Mouse (Mus musculus) hindbrain, embryonic 15.5 days (tissue): ENCODE results near the gene Epn3. TPM values are rescaled to one million over a fixed set of nuclear protein-coding genes. Genes with fewer than 3 reads are reported as not detected.
A peak's percentile ranks its signal among the peaks of the same experiment; 100 is the strongest.

Experiments used
- ATAC-seq: fragments of 200-750 bp; cut with Nextera tagmentation; 2 replicates; pipeline ENCODE4 v1.8.0; 2017; ENCODE audit warnings: low read depth, moderate number of reproducible peaks, moderate TSS enrichment; ENCODE audit not compliant: low FRiP score
- H3K27ac ChIP-seq: fragments of 300-500 bp; sonication (generic); replicated peaks from 2 replicates; pipeline ENCODE4 v1.5.1; 2015; ENCODE audit warnings: mild to moderate bottlenecking, inconsistent platforms
- H3K27me3 ChIP-seq: fragments of 300-500 bp; sonication (generic); 2 replicates; pipeline ENCODE4 v1.6.1; 2015; ENCODE audit warnings: control low read depth, inconsistent platforms
- H3K36me3 ChIP-seq: fragments of 300-500 bp; sonication (generic); 2 replicates; pipeline ENCODE4 v1.6.1; 2015; ENCODE audit warnings: control low read depth, inconsistent platforms
- H3K4me1 ChIP-seq: fragments of 300-500 bp; sonication (generic); replicated peaks from 2 replicates; pipeline ENCODE4 v1.6.1; 2015; ENCODE audit warnings: control low read depth, inconsistent platforms
- H3K4me2 ChIP-seq: fragments of 300-500 bp; sonication (generic); 2 replicates; pipeline ENCODE4 v1.6.1; 2015; ENCODE audit warnings: moderate library complexity, mild to moderate bottlenecking, inconsistent platforms
- H3K4me3 ChIP-seq: fragments of 300-500 bp; sonication (generic); 2 replicates; pipeline ENCODE4 v1.5.1; 2015; ENCODE audit warnings: mild to moderate bottlenecking, inconsistent platforms
- H3K9ac ChIP-seq: fragments of 300-500 bp; sonication (generic); 2 replicates; pipeline ENCODE4 v1.6.1; 2015; ENCODE audit warnings: inconsistent platforms
- H3K9me3 ChIP-seq: fragments of 300-500 bp; sonication (generic); 2 replicates; pipeline ENCODE4 v1.6.1; 2016; ENCODE audit warnings: control low read depth, inconsistent platforms
- WGBS: fragments of 180-500 bp; shearing (Covaris S2); methylation state at CpG from one replicate; pipeline ENCODE4 v1.1.7; 2015; 5-methylcytosine and 5-hydroxymethylcytosine counted together
- polyA plus RNA-seq: library from polyadenylated mRNA; unstranded; fragments of >200 nt; fragmentation: Nextera tagmentation; extraction: Ambion mirVana; gene quantifications from 2 replicates; pipeline ENCODE4 v1.2.1, GENCODE M21; 2015

Epn3 gene
- polyA plus RNA-seq: 1.0 and 2.5 TPM in 2 replicates

DNA sequence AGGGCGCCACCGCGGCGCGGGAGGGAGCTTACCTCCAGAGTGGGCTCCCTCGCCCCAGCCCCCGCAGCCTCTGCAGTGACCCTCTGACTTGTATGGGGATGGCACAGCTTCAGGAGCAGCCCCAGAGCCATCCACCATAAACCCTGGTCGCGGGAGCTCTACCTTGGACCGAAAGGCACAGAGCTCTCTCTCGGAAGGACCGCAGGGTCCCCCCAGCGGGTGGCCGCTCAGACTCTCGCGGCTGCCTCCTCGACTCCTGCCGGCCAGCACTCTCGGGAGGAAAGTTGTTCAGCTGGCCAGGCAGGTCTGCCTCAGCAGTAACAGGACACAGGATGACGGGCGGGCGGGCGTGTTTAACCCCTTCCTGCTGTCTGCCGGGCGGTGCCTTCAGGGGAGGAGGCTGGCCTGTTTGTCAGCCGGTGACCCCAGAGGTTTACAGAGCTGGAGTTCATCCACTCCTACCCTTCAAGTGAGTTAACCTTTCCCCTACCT lies at the start of gene Epn3:
TSS of gene Epn3 (minus strand) at position 314 of the 492 bp plus-strand sequence.
- Histone ChIP-seq H3K4me3 (peak within 1 kb of the TSS; percentile 29), H3K9me3 (no peaks in the 10 kb centered on the region), H3K9ac (no peak within 1 kb of the TSS), H3K4me1 (peaks cover 24% of the 10 kb centered on the region), H3K27me3 (peaks cover 7% of the 10 kb centered on the region; the same call in 1 of the 2 replicates), H3K4me2 (peak within 1 kb of the TSS; percentile 57), H3K36me3 (no peaks in the 10 kb centered on the region), H3K27ac (no peak within 1 kb of the TSS)
- ATAC-seq: 0 out of 2 replicates have a peak, but pooled peaks have one; percentile 10
- under 1% methylated on average over 26 of the region's 26 CpGs for WGBS

DNA sequence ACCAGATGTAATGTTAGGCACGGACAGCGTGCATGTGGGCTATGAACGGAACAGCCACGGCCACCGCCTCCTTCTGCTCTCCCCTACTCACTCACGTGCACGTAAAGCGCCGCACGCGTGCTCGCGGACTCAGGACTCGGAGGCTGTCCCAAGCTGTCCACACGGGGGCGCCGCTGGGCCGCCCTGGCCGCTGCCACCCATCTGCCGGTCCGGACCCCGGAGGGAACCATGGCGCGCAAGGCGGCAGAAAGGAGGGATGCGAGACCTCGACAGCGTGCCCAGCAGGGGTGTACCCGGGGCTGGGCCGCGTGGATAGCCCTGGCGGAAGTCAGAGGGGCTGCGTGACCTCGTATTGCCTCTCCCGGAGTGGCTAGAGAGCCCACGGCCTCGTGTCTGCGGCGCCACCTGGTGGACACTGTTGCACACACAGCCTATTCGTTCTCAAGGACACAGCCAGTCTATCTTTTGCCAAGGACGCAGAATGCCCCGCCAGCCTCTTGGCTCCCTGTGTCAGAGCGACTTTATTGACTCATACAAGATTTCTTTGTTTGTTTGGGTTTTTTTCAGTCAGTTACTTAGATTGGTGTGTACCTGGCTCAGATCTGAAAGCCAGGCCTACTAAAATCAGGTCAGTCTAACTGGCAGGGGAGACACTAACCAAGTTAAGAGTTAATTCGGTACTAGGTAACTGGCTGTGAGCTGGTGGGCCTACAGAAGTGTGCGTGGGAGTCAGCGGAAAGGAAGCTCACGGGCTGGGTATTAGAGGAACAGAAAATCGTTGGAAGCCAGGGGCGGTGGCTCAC lies 49.3 kb upstream of the Epn3 start, which contains the start of gene Rsad1:
TSS of gene Rsad1 (minus strand) at position 368 of the 803 bp plus-strand sequence.
- H3K27ac ChIP-seq: peak within 1 kb of the TSS; percentile 90
- WGBS: 5% methylated on average over 49 of the region's 49 CpGs

GRCm38 (mm10) chr11:94548041-94548784 lies 48.4 kb upstream of the Epn3 start:
- WGBS: 11% methylated on average over 24 of the region's 24 CpGs
- H3K4me2 ChIP-seq: peak overlapping the region; percentile 94
- H3K27ac ChIP-seq: peak overlapping the region; percentile 90
- H3K4me3 ChIP-seq: peak overlapping the region; percentile 70
- ATAC-seq: peak; percentile 57
- peaks cover 21% of the 10 kb centered on the region for H3K4me1 ChIP-seq
- H3K9ac ChIP-seq: peak overlapping the region; percentile 65
- H3K27me3 ChIP-seq: no peaks in the 10 kb centered on the region
- H3K9me3 ChIP-seq: no peaks in the 10 kb centered on the region
- no peaks in the 10 kb centered on the region for H3K36me3 ChIP-seq

More for the DNA sequence above, 49.3 kb upstream of the Epn3 start, which contains the start of gene Rsad1:
- Histone ChIP-seq H3K27me3 (no peaks in the 10 kb centered on the region), H3K36me3 (no peaks in the 10 kb centered on the region), H3K4me3 (peak within 1 kb of the TSS; percentile 70), H3K4me2 (peak within 1 kb of the TSS; percentile 94), H3K4me1 (peaks cover 16% of the 10 kb centered on the region), H3K9me3 (no peaks in the 10 kb centered on the region), H3K9ac (peak within 1 kb of the TSS; percentile 65)
- peak; percentile 90 for ATAC-seq

GRCm38 (mm10) chr11:94547271-94547670 lies 47.5 kb upstream of the Epn3 start:
- Histone ChIP-seq H3K9ac (no peak overlapping the region), H3K4me2 (no peak overlapping the region), H3K4me1 (peaks cover 21% of the 10 kb centered on the region), H3K4me3 (no peak overlapping the region), H3K27me3 (no peaks in the 10 kb centered on the region), H3K36me3 (no peaks in the 10 kb centered on the region), H3K27ac (no peak overlapping the region), H3K9me3 (no peaks in the 10 kb centered on the region)
- WGBS: 98% methylated on average over 6 of the region's 6 CpGs
- ATAC-seq: no peak

DNA sequence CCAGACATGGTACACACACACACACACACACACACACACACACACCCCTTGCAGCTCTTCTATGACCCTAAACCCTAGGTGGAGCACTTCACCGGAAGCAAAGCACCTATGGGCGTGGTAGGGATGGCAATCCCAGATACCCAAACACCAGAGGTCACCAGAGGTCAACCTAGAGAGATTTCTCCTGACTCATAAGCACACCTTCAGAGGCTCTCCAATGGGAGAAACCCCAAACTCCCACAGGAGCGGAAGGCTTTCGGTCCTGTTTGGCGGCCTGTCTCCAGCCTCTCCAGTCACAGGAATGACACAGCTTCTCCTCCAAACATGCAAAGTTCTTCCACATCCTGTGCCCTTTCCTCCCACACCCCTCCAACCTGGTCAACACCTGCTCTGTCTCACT lies 46.6 kb upstream of the Epn3 start:
- Histone ChIP-seq H3K4me3 (no peak overlapping the region), H3K27ac (no peak overlapping the region), H3K9me3 (no peaks in the 10 kb centered on the region), H3K36me3 (no peaks in the 10 kb centered on the region), H3K27me3 (no peaks in the 10 kb centered on the region), H3K4me1 (peaks cover 21% of the 10 kb centered on the region), H3K9ac (no peak overlapping the region), H3K4me2 (no peak overlapping the region)
- WGBS: 96% methylated on average over 5 of the region's 5 CpGs
- no peak for ATAC-seq

- H3K9ac ChIP-seq: peak overlapping the region; percentile 14; the same call in 1 of the 2 replicates
- H3K27me3 ChIP-seq: no peaks in the 10 kb centered on the region
- WGBS: 49% methylated on average over 18 of the region's 18 CpGs
- H3K4me1 ChIP-seq: peaks cover 18% of the 10 kb centered on the region
- H3K9me3 ChIP-seq: no peaks in the 10 kb centered on the region
- no peak overlapping the region for H3K4me3 ChIP-seq
- H3K36me3 ChIP-seq: 0 out of 2 replicates have a peak, but pooled peaks cover 4% of the 10 kb centered on the region
- ATAC-seq: no peak
- H3K4me2 ChIP-seq: peak overlapping the region; percentile 29
- H3K27ac ChIP-seq: no peak overlapping the region
Measured at GRCm38 (mm10) chr11:94544422-94544821, 44.6 kb upstream of the Epn3 start.

- Histone ChIP-seq H3K4me3 (no peak overlapping the region), H3K9ac (no peak overlapping the region), H3K27me3 (no peaks in the 10 kb centered on the region), H3K4me1 (peaks cover 16% of the 10 kb centered on the region), H3K36me3 (0 out of 2 replicates have a peak, but pooled peaks cover 7% of the 10 kb centered on the region), H3K9me3 (no peaks in the 10 kb centered on the region), H3K27ac (no peak overlapping the region), H3K4me2 (peak overlapping the region; percentile 29; the same call in 1 of the 2 replicates)
- ATAC-seq: no peak
- 31% methylated on average over 9 of the region's 9 CpGs for WGBS
Measured at GRCm38 (mm10) chr11:94543932-94544331, 44.2 kb upstream of the Epn3 start.

DNA sequence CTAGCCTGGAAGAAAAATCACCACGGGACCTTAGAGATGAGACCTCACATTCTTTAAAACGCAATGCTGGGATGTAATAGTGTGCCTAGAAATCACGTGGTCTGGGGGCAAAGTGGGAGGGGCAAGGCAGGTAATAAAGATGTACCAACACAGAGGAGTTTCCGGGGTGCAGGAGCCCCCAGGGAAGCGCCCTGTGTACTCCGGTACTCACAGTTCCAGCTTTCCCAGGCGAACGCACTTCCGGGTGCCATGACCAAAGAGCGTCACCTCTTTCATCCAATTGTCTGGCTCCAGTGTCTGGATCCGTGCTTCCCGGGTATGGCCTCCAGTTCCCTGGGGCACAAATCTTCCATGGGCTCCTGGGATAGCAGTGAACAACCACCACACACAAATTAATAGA lies 43.6 kb upstream of the Epn3 start:
- 84% methylated on average over 12 of the region's 12 CpGs for WGBS
- H3K9me3 ChIP-seq: no peaks in the 10 kb centered on the region
- H3K27ac ChIP-seq: no peak overlapping the region
- no peaks in the 10 kb centered on the region for H3K27me3 ChIP-seq
- 0 out of 2 replicates have a peak, but pooled peaks cover 7% of the 10 kb centered on the region for H3K36me3 ChIP-seq
- no peak for ATAC-seq
- H3K9ac ChIP-seq: no peak overlapping the region
- H3K4me1 ChIP-seq: peaks cover 13% of the 10 kb centered on the region
- H3K4me2 ChIP-seq: no peak overlapping the region
- no peak overlapping the region for H3K4me3 ChIP-seq

DNA sequence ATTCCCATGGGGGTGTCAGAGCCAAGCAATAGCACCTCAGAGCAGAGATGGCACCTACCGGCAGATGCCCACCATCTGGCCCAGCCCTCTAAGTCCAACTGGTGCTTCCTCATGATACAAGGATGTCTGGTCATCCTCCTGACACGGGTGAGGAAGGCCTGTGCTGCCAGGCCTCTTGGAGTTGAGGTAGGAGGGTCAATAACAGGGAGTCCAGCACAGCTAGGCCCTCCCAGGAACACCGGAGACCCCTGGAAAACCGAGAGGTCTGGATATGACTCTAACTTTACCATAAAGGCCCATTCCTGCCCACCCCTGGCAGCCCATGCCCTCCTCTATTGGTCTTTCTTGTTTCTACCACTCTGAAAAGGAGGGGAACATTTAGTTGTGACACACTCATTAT lies 42.6 kb upstream of the Epn3 start:
- WGBS: 89% methylated on average over 4 of the region's 4 CpGs
- ATAC-seq: no peak
- Histone ChIP-seq H3K27ac (no peak overlapping the region), H3K4me2 (no peak overlapping the region), H3K36me3 (0 out of 2 replicates have a peak, but pooled peaks cover 7% of the 10 kb centered on the region), H3K27me3 (no peaks in the 10 kb centered on the region), H3K4me1 (0 out of 2 replicates have a peak, but pooled peaks cover 8% of the 10 kb centered on the region), H3K9me3 (no peaks in the 10 kb centered on the region), H3K9ac (no peak overlapping the region), H3K4me3 (no peak overlapping the region)

DNA sequence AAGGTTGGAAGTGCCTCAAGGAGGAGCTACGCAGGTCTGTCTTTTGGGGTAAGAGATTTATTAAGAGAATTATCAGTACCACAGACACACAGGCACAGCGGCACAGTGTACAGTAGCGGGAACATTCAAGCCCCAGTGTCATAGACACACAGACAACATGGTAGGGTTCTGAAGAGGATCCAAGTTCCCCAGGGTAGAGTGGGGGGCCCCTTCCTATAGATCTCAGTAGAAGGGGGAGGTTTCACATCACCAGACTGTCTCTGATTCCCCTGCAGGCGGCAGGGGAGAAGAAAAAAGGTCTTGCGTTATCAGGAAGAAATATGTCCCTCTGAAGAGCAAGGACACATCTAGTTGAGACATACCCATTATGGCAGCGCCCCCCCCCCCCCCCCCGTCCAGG lies 40.0 kb upstream of the Epn3 start:
- no peaks in the 10 kb centered on the region for H3K9me3 ChIP-seq
- WGBS: 80% methylated on average over 7 of the region's 7 CpGs
- no peak overlapping the region for H3K4me3 ChIP-seq
- 0 out of 2 replicates have a peak, but pooled peaks cover 7% of the 10 kb centered on the region for H3K36me3 ChIP-seq
- no peak for ATAC-seq
- H3K27me3 ChIP-seq: no peaks in the 10 kb centered on the region
- no peak overlapping the region for H3K4me2 ChIP-seq
- 0 out of 2 replicates have a peak, but pooled peaks cover 8% of the 10 kb centered on the region for H3K4me1 ChIP-seq
- H3K27ac ChIP-seq: no peak overlapping the region
- H3K9ac ChIP-seq: no peak overlapping the region

DNA sequence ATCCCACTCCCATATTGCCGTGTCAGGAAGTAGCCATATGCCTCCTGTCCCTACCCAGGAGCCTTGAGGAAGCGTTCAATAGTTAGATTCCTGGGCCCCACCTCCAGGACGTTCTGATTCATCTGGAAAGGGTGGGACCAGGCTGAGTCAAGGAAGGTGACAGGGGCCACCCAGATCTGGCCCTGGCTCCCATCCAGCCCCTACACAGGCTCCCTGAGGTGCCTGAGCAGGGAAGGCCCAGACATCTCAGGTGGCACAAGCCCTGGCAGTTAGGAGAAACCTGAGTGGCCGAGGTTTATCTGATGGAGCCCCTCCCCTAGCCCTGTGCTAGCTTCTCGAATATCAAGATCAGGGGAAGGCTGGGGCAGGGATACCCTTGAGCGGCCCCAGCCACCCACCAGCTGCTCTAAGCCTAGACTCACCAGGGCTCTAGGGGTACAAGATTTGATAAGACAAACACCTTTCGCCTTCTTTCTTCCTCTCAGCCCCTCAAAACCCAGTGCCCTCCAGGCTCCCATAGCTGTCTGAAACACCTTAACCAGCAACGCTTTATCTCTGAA lies 39.0 kb upstream of the Epn3 start:
- H3K27ac ChIP-seq: no peak overlapping the region
- no peak overlapping the region for H3K4me3 ChIP-seq
- no peak overlapping the region for H3K9ac ChIP-seq
- 0 out of 2 replicates have a peak, but pooled peaks cover 7% of the 10 kb centered on the region for H3K36me3 ChIP-seq
- WGBS: 71% methylated on average over 8 of the region's 8 CpGs
- H3K4me1 ChIP-seq: 0 out of 2 replicates have a peak, but pooled peaks cover 2% of the 10 kb centered on the region
- H3K9me3 ChIP-seq: no peaks in the 10 kb centered on the region
- no peak for ATAC-seq
- H3K4me2 ChIP-seq: no peak overlapping the region
- H3K27me3 ChIP-seq: no peaks in the 10 kb centered on the region
